Mouse (Mus musculus): Measurements from ENCODE around the gene Zkscan16.

Zkscan16 gene

DNA sequence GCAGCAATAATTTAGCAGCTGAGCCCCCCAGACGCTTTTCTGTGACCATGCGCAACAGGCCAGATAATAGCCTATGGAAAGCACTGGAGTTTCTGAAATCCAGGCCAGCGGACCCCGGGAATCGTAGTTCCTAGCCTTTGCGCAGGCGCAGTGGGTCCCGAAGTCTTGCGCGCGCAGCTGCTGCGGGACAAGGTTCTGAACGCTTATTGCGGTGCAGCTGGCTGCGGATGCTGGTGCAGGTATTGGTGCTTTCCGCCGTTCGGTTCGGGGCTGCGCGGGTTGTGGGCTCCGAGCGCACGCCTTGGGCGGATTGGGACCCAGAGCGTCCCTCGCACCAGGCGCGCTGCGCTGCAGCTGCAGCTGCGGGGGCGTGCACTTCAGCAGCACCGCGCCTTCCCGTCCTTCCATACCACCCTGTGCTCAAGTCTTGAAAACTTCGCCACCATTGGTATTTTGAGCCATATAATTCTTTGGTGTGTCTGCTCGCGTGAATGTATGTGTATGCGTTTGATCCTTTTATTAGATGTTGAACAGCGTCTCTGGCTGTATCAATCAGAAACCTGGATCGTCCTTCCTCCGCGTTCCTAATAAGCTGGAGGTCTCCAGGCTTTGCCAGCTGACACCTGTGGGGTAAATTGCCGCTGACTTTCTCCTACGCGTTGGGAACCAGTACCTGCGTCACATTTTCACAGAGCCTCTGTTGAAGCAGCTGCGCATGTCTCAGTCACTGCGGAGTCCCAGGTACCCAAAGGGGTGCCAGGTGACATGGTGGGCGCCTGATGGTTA lies at the start of gene Zkscan16:
Zkscan16 (plus strand) TSS at position 209 of the 786 bp plus-strand sequence.
- peak; percentile 84 for DNase-seq

GRCm38 (mm10) chr4:58894399-58894798 lies 49.0 kb upstream of the Zkscan16 start:
- DNase-seq, result no peak

- DNase-seq, result no peak
Measured at GRCm38 (mm10) chr4:58897436-58897835, 46.0 kb upstream of the Zkscan16 start.

GRCm38 (mm10) chr4:58898318-58898717 lies 45.1 kb upstream of the Zkscan16 start:
- DNase-seq, result no peak

GRCm38 (mm10) chr4:58907453-58907852 lies 36.0 kb upstream of the Zkscan16 start:
- no peak for DNase-seq

GRCm38 (mm10) chr4:58910175-58911068 lies 33.0 kb upstream of the Zkscan16 start:
- DNase-seq, result no peak

GRCm38 (mm10) chr4:58911069-58911830 lies 32.2 kb upstream of the Zkscan16 start:
- DNase-seq, result peak; percentile 73

DNA sequence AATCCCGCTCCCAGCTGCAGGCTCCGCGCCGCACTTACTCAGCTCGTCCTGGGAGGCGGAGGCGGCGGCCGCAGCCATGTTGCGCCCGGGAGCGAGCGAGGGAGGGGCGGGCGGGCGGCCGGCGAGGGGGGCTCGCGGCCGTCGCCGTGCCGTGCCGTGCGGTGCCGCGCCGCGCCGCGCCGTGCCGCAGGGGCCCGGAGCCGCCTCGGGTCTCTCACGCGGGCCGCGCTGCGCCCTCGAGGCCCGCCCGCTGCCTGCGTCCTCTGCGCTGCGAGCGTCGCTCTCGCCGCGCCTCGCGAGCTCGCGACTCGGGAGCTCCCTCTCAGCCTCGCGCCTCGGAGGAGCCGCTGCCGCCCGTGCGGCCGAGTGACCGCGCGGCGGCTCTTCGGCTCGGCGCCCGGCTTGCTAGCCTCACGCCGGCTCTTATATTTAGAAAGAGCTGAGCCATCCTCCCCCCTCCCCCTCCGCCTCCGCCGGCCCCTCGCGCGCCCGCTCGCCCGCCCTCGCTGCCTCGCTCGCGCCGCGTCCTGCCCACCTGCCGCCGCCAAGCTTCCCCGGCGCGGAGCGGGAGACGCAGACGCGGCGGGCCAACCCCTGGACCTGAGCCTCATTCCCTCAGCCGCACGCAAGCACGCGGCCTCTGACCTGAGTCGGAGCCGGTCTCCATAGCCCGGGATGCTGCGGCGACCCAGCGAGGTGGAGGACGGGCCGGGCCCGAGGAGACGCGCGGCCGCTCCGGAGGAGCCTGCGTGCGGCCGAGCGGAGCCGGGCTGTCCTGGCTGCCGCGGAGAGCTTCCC lies 31.4 kb upstream of the Zkscan16 start:
- DNase-seq, result peak; percentile 80

GRCm38 (mm10) chr4:58912629-58913335 lies 30.6 kb upstream of the Zkscan16 start, which contains the start of gene Ecpas:
Gene Ecpas (minus strand): TSS chr4:58912749.
- peak; percentile 84 for DNase-seq

GRCm38 (mm10) chr4:58913336-58914026 lies 29.9 kb upstream of the Zkscan16 start:
- DNase-seq, result no peak

GRCm38 (mm10) chr4:58915081-58915826 lies 28.2 kb upstream of the Zkscan16 start:
- no peak for DNase-seq

DNA sequence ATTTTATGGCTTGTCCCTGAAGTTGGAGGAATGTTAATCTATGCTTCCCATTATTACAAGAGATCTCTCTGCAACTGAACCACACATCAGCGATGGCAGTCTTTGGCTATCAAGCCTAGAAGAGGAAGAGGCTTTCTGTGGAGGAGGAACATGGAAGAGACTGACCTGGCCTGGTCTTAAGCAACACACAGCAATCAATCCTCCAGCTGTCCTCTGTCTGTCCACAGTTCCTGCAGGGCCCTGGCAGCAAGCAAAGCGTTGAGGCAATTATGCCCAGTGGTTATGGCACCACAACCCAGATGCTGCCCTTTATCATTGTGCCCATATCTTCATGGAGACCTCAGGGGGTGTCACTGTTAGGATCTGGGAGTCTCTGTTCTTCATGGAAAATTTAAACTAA lies 19.5 kb upstream of the Zkscan16 start:
- DNase-seq, result no peak

DNA sequence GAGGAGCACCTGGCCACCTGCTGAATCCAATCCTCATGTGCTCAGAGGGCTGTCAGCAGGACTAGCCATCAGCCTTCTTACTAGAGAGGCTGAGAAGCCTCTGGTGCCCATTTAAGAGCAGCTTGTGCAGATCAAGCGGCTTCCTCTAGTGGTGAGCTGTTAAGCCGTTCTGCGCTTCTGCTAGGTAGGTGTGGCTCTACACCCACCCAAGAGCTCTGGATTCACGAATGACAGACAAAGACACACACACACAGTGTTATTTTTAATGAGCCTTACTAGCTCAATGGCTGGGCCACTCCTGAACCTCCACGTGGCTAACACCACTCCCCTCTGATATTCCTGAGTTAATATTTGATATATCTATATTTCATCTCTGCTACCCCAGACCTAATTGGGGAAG lies 17.8 kb upstream of the Zkscan16 start:
- no peak for DNase-seq

DNA sequence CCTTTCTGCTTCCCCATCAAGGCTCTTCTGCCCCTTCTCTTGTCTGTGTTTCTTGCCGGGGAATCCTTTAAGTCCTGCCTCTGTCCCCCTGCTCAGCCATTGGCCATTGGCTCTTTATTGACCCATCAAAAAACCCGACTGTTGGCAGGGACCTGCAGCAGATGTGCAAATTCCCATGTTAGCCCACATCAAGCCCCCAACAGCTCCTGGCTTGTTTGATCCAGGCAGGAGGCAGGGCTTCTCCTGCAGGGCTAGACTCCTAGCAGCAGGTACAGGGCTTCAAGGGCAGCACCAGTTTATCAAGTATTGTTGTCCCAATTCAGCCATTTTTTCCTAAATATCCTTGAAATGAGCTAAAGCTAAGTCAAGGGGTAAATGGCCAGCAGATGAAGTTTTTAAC lies 17.3 kb upstream of the Zkscan16 start:
- no peak for DNase-seq

GRCm38 (mm10) chr4:58927661-58928060 lies 15.8 kb upstream of the Zkscan16 start:
- peak; percentile 24 for DNase-seq

DNA sequence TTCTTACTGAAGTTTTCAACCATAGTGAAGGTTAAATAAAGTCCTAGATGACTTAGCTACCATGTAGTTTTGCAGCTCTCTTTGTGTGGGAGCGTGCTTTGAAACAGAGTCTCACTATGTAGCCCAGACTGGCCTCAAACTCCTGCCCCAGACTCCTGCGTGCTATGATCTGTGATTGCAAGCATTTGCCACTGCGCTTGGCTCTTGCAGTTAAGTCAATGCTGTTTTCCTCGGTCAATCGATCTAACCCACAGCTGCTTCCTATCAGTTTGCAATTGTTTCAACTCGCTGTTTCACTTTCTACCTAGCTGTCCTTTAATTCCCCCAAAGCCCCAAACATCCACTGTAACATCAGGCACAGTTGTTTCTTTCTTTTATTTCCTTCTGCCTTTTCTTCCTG lies 10.9 kb upstream of the Zkscan16 start:
- no peak for DNase-seq

DNA sequence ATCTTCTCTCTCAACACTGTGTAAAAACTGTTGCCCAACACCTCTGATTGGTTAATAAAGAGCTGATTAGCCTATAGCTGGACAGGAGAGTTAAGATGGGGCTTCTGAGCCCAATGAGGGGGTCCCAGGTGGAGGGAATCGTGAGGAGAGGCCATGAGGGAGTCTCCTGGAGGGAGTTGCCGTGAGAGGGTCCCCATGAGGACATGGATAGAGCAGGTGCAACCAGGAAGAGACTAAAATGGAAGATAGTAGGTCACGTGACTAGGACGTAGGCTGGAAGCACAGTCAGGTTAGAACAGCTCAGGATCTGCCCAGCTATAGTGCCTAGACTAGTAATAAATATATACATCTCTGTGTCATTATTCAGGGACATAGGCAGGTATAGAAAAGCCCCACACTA lies 9.1 kb upstream of the Zkscan16 start:
- DNase-seq, result no peak

GRCm38 (mm10) chr4:58934746-58935476 lies 8.5 kb upstream of the Zkscan16 start:
- DNase-seq, result peak; percentile 53

DNA sequence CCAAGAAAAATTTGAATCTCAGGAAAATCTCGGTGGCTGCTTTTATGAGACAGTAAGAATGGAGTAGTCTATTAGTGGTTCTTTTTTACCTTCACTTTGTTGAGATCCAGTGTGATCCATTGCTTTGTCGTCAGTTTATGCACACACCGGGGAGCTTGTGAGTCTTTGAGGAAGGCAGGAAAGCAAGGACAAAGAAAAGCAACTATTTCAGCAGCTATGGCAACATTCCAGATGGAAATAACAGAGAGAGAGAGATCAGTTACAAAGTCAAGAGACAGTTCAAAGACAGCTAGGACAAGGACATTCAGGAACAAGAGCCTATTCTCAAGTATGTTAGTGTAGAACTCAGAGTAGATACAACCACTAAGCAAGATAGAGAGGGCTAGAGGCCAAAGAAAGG lies 7.6 kb upstream of the Zkscan16 start:
- DNase-seq, result no peak
